Mouse (Mus musculus): ENCODE results near the gene Gm4778. TPM values are rescaled to one million over a fixed set of nuclear protein-coding genes. Genes with fewer than 3 reads are reported as not detected.
A peak's percentile ranks its signal among the peaks of the same experiment; 100 is the strongest.
"Not testable (repeated sequence)": the region's sequence is repeated elsewhere in the genome, so short reads cannot be mapped to it uniquely, and the experiment has no call there.

Gene Gm4778
- not detected in 2 replicates for polyA plus RNA-seq (2012; ENCODE audit: insufficient read depth, insufficient read length, low replicate concordance, missing spikeins)

GRCm38 (mm10) chr3:94263736-94264135 lies at the start of gene Gm4778:
TSS of gene Gm4778 (plus strand) at chr3:94264036.
- H3K4me1 ChIP-seq (ENCODE audit: control insufficient read depth, insufficient read depth, low read length); H3K27ac ChIP-seq (ENCODE audit: insufficient read depth, low read depth, low read length); H3K4me3 ChIP-seq (ENCODE audit: insufficient read depth, low read depth, low read length): not testable (repeated sequence)
- WGBS, result 95% methylated on average over 1 of the region's 1 CpGs

DNA sequence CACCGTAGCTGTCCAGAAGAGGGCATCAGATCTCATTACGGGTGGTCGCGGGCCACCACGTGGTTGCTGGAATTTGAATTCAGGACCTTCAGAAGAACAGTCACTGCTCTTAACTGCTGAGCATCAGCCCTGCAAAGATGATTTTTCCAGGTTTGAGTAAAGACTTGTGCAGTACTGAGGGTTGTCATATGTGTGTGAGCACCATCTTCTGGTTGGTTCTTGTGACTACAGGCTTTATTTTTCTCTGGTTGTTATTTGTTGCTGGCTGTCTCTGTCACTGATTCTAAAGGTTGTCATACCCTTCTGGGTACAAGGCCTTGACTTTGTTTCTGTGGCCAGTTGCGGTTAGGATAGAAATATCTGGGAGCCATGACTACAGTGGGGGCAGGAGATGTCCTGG lies 3.2 kb upstream of the Gm4778 start:
- WGBS, result 55% methylated on average over 6 of the region's 6 CpGs
- Histone ChIP-seq H3K4me1 (ENCODE audit: control insufficient read depth, insufficient read depth, low read length) (no peaks in the 10 kb centered on the region), H3K4me3 (ENCODE audit: insufficient read depth, low read depth, low read length) (no peak overlapping the region), H3K27ac (ENCODE audit: insufficient read depth, low read depth, low read length) (no peak overlapping the region)
- TF ChIP-seq POLR2A (IDR thresholded peaks at IDR 0.05; ENCODE audit: insufficient read depth, low read depth, low read length) (no peak), CTCF (IDR thresholded peaks at IDR 0.05; ENCODE audit: insufficient read depth, low read depth, low read length) (no peak)

- H3K27ac ChIP-seq (ENCODE audit: insufficient read depth, low read depth, low read length), result no peak overlapping the region
- TF ChIP-seq CTCF (IDR thresholded peaks at IDR 0.05; ENCODE audit: insufficient read depth, low read depth, low read length) (no peak), POLR2A (IDR thresholded peaks at IDR 0.05; ENCODE audit: insufficient read depth, low read depth, low read length) (no peak)
- WGBS, result 94% methylated on average over 11 of the region's 11 CpGs
- H3K4me1 ChIP-seq (ENCODE audit: control insufficient read depth, insufficient read depth, low read length), result no peaks in the 10 kb centered on the region
- no peak overlapping the region for H3K4me3 ChIP-seq (ENCODE audit: insufficient read depth, low read depth, low read length)
Measured at GRCm38 (mm10) chr3:94275991-94276390, 12.2 kb downstream of the Gm4778 start.

DNA sequence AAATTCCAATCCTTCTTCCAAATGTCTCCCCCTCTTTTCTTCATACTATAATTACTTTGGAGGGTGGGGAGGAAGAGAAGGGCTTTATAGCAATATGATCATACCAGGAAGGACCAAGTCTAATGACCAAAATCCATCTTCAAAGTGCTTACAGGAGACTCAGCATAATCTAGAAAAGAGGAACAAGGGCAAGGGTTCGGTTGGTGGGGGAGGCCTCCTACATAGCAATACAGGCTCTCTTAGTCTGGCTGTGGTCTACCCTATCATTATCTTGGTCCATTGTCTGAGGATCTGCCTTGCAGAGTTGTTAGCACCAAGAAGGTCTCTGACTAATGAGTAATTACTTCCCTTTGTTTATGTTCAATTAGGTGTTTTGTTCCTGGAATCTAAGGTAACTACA lies 41.6 kb downstream of the Gm4778 start:
- Histone ChIP-seq H3K27ac (ENCODE audit: insufficient read depth, low read depth, low read length) (no peak overlapping the region), H3K4me1 (ENCODE audit: control insufficient read depth, insufficient read depth, low read length) (no peaks in the 10 kb centered on the region), H3K4me3 (ENCODE audit: insufficient read depth, low read depth, low read length) (no peak overlapping the region)
- TF ChIP-seq CTCF (IDR thresholded peaks at IDR 0.05; ENCODE audit: insufficient read depth, low read depth, low read length), result no peak
- TF ChIP-seq POLR2A (IDR thresholded peaks at IDR 0.05; ENCODE audit: insufficient read depth, low read depth, low read length), result no peak
- 55% methylated on average over 1 of the region's 1 CpGs for WGBS

DNA sequence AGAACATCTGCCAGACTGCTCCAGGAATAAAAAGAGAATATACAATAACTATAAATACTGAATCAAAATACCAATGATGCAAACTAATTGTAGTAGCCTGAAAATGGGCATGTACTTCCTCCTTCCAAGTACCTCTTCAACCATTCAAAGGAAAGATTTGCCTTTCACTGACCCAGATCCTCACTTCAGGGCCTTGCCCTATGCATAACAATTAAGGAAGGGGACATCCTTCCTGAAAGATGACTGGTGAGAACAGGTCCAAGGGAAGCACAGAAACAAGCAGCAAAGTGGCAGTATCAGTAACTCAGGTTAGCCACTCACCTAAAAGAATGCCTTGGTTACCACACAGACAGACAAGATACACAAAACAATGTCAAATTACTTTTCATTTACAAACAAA lies 43.1 kb downstream of the Gm4778 start:
- H3K27ac ChIP-seq (ENCODE audit: insufficient read depth, low read depth, low read length), result no peak overlapping the region
- no peak for TF ChIP-seq POLR2A (IDR thresholded peaks at IDR 0.05; ENCODE audit: insufficient read depth, low read depth, low read length)
- TF ChIP-seq CTCF (IDR thresholded peaks at IDR 0.05; ENCODE audit: insufficient read depth, low read depth, low read length), result no peak
- no peaks in the 10 kb centered on the region for H3K4me1 ChIP-seq (ENCODE audit: control insufficient read depth, insufficient read depth, low read length)
- H3K4me3 ChIP-seq (ENCODE audit: insufficient read depth, low read depth, low read length), result no peak overlapping the region

DNA sequence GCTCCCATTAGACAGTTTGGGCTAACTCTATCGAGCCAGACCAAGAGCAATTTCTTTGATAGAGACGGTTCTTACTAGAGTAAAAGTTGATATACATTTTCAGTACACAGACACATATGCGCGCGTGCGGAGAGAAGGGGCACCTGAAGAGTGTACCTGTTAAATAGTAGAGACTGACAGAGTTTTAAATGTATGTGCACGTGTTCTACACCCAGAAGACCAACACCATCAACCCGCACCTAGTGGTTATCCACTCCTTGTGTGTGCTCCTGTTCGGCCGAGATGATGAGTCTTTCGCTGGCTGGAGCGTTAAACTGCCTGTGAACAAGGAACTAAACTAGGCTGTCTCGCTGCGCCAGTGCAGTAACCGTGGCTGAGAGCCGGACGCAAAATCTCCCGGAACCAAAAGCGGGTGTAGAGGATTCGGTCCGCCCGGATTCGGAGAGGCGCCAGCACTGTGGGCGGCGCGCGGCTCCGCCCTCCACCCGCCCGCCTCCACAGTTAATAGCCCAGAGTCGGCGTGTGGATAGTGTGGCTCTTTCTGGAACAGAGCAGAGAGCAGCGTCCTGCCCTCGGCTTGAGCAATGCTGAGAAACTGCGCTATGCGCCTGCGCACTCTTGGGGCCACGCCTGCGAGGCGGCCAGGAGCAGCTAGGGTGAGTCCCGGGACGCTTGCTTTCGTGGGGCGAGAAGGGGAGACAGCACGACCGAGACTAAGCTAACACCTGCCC lies 46.0 kb downstream of the Gm4778 start, which contains the start of gene Them4:
Gene Them4 (plus strand): TSS at position 457 of the 731 bp plus-strand sequence.
- Histone ChIP-seq H3K4me3 (ENCODE audit: insufficient read depth, low read depth, low read length) (peak within 1 kb of the TSS; percentile 78), H3K4me1 (ENCODE audit: control insufficient read depth, insufficient read depth, low read length) (no peaks in the 10 kb centered on the region), H3K27ac (ENCODE audit: insufficient read depth, low read depth, low read length) (peak within 1 kb of the TSS; percentile 82)
- no peak for TF ChIP-seq CTCF (IDR thresholded peaks at IDR 0.05; ENCODE audit: insufficient read depth, low read depth, low read length)
- peak; percentile 81 for TF ChIP-seq POLR2A (IDR thresholded peaks at IDR 0.05; ENCODE audit: insufficient read depth, low read depth, low read length)
- 1% methylated on average over 47 of the region's 47 CpGs for WGBS

DNA sequence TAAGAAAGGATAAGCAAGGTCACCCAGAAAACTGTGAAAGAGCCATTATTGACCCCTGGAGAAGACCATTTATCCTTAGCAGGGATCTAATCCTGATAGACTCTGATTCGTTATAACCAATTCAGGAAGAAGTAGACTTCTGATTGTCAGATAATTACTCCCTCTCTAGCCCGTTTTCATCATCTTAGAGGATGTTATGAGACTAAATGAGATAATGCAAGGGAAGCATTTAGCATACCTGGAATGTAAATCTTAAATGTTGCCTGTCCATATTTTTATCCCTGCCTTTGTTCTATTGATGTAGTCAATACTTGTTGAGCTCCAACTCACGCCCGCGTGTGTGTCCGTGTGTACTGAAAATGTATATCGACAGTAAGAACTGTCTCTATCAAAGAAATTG lies 46.7 kb downstream of the Gm4778 start:
- 33% methylated on average over 7 of the region's 7 CpGs for WGBS
- Histone ChIP-seq H3K27ac (ENCODE audit: insufficient read depth, low read depth, low read length) (peak overlapping the region; percentile 82), H3K4me1 (ENCODE audit: control insufficient read depth, insufficient read depth, low read length) (no peaks in the 10 kb centered on the region), H3K4me3 (ENCODE audit: insufficient read depth, low read depth, low read length) (peak overlapping the region; percentile 78)
- TF ChIP-seq POLR2A (IDR thresholded peaks at IDR 0.05; ENCODE audit: insufficient read depth, low read depth, low read length) (no peak), CTCF (IDR thresholded peaks at IDR 0.05; ENCODE audit: insufficient read depth, low read depth, low read length) (no peak)

DNA sequence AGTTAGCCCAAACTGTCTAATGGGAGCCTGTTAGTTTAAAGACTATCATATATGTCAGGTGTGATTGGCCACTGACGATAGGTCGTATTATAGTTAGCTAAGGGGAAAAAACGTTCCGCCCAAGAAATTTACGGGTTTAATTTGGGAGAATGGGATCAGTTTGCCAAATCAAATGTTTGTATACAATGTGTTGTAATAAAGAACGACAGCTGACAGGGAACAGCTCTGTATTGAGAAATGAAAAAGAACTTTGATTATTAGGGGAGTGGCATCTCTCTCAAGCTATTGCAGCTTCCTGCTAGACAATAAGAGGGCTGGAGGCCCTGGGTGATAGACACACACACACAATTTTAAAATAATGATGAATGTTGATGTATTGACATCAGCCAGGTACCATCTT lies 47.1 kb downstream of the Gm4778 start:
- TF ChIP-seq CTCF (IDR thresholded peaks at IDR 0.05; ENCODE audit: insufficient read depth, low read depth, low read length), result no peak
- TF ChIP-seq POLR2A (IDR thresholded peaks at IDR 0.05; ENCODE audit: insufficient read depth, low read depth, low read length), result no peak
- no peak overlapping the region for H3K27ac ChIP-seq (ENCODE audit: insufficient read depth, low read depth, low read length)
- no peak overlapping the region for H3K4me3 ChIP-seq (ENCODE audit: insufficient read depth, low read depth, low read length)
- no peaks in the 10 kb centered on the region for H3K4me1 ChIP-seq (ENCODE audit: control insufficient read depth, insufficient read depth, low read length)
- WGBS, result 54% methylated on average over 6 of the region's 6 CpGs

GRCm38 (mm10) chr3:94311376-94311775 lies 47.5 kb downstream of the Gm4778 start:
- 58% methylated on average over 4 of the region's 4 CpGs for WGBS
- H3K4me3 ChIP-seq (ENCODE audit: insufficient read depth, low read depth, low read length), result no peak overlapping the region
- TF ChIP-seq CTCF (IDR thresholded peaks at IDR 0.05; ENCODE audit: insufficient read depth, low read depth, low read length), result no peak
- TF ChIP-seq POLR2A (IDR thresholded peaks at IDR 0.05; ENCODE audit: insufficient read depth, low read depth, low read length), result no peak
- no peaks in the 10 kb centered on the region for H3K4me1 ChIP-seq (ENCODE audit: control insufficient read depth, insufficient read depth, low read length)
- no peak overlapping the region for H3K27ac ChIP-seq (ENCODE audit: insufficient read depth, low read depth, low read length)

Other genes with a start within 250 kb of the Gm4778 start
- gene Gm9125, start 209.2 kb upstream of the Gm4778 start, polyA plus RNA-seq (2012; ENCODE audit: insufficient read depth, insufficient read length, low replicate concordance, missing spikeins), result not detected in 2 replicates
- gene Gm10697, start 191.4 kb upstream of the Gm4778 start, polyA plus RNA-seq (2012; ENCODE audit: insufficient read depth, insufficient read length, low replicate concordance, missing spikeins), result not detected in 2 replicates
- not detected in 2 replicates for gene Gm10696, start 85.8 kb upstream of the Gm4778 start, polyA plus RNA-seq (2012; ENCODE audit: insufficient read depth, insufficient read length, low replicate concordance, missing spikeins)
- not detected in 2 replicates for gene Gm5286, start 67.3 kb upstream of the Gm4778 start, polyA plus RNA-seq (2012; ENCODE audit: insufficient read depth, insufficient read length, low replicate concordance, missing spikeins)
- not detected in 2 replicates for gene Them4, start 46.1 kb downstream of the Gm4778 start, polyA plus RNA-seq (2012; ENCODE audit: insufficient read depth, insufficient read length, low replicate concordance, missing spikeins)
- not detected in 2 replicates for gene Them5, start 78.1 kb downstream of the Gm4778 start, polyA plus RNA-seq (2012; ENCODE audit: insufficient read depth, insufficient read length, low replicate concordance, missing spikeins)
- gene C2cd4d, start 98.4 kb downstream of the Gm4778 start, polyA plus RNA-seq (2012; ENCODE audit: insufficient read depth, insufficient read length, low replicate concordance, missing spikeins), result not detected in 2 replicates
- gene Rorc, start 108.8 kb downstream of the Gm4778 start, polyA plus RNA-seq (2012; ENCODE audit: insufficient read depth, insufficient read length, low replicate concordance, missing spikeins), result 118 TPM in 1 of 2 replicates, not detected in the other
- not detected in 2 replicates for gene Lingo4, start 134.5 kb downstream of the Gm4778 start, polyA plus RNA-seq (2012; ENCODE audit: insufficient read depth, insufficient read length, low replicate concordance, missing spikeins)
- gene Tdrkh, start 149.2 kb downstream of the Gm4778 start, polyA plus RNA-seq (2012; ENCODE audit: insufficient read depth, insufficient read length, low replicate concordance, missing spikeins), result not detected in 2 replicates
- not detected in 2 replicates for gene Mrpl9, start 179.3 kb downstream of the Gm4778 start, polyA plus RNA-seq (2012; ENCODE audit: insufficient read depth, insufficient read length, low replicate concordance, missing spikeins)
- gene Oaz3, start 179.9 kb downstream of the Gm4778 start, polyA plus RNA-seq (2012; ENCODE audit: insufficient read depth, insufficient read length, low replicate concordance, missing spikeins), result not detected in 2 replicates
- gene Celf3, start 214.3 kb downstream of the Gm4778 start, polyA plus RNA-seq (2012; ENCODE audit: insufficient read depth, insufficient read length, low replicate concordance, missing spikeins), result 386 TPM in 1 of 2 replicates, not detected in the other
- not detected in 2 replicates for gene Riiad1, start 216.3 kb downstream of the Gm4778 start, polyA plus RNA-seq (2012; ENCODE audit: insufficient read depth, insufficient read length, low replicate concordance, missing spikeins)

Data from olfactory bulb, adult 2 months (tissue).